Comparison of ENCODE assay signal across 9 mouse cellular contexts in the genomic region with DNA sequence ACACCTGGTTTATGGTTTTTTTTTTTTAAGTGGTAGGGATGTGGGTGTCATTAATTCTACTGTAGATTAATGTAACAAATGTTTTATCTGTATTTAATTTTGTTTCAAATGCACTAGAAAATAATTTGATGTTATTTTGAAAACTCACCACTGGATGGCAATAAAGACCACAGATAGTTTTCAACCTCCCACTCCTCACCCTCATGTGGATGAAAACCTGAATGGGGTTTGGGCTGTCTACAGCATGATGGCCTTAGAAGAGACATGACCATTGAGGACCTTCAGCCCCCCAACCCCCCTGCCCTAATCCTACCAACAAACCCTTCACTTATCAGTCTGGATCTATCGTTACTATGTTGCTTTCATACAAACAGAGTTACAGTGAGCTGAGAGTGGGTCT. TPM values are rescaled to one million over a fixed set of nuclear protein-coding genes. Genes with fewer than 3 reads are reported as not detected.
DNase-seq lines count a peak whose midpoint lies in the region; ATAC-seq lines count a peak whose summit lies in the region.
"Had no signal": no experiment of that assay in that cellular context is flagged by ENCODE, and none has a peak within 500 bp of the region (broad histone marks: within the 10 kb centered on the region; RNA-seq: fewer than 3 reads in every experiment).

No protein-coding gene starts in this region.

- H3K9ac ChIP-seq in limb, embryonic 12.5 days (replicated peaks) = no peak overlapping the region
- H3K9ac ChIP-seq in embryonic facial prominence, embryonic 14.5 days (ENCODE audit: low read depth, low read length) = no peak overlapping the region
- H3K9ac ChIP-seq in neural tube, embryonic 14.5 days (replicated peaks; ENCODE audit: low read depth, low read length) = no peak overlapping the region

- no peak for DNase-seq in frontal cortex, postnatal 36 days (ENCODE audit: low spot score in 2 of 2)
- no peak for DNase-seq in limb, embryonic 10.5 days (ENCODE audit: low spot score)
- peak; percentile 16 for DNase-seq in embryonic facial prominence, embryonic 14.5 days (ENCODE audit: low spot score)
- DNase-seq: adrenal gland, postnatal 25 days had no signal

- H3K36me3 ChIP-seq in limb, embryonic 12.5 days = no peaks in the 10 kb centered on the region
- H3K36me3 ChIP-seq in limb, embryonic 10.5 days = no peaks in the 10 kb centered on the region
- no peaks in the 10 kb centered on the region for H3K36me3 ChIP-seq in embryonic facial prominence, embryonic 14.5 days (ENCODE audit: control insufficient read depth, insufficient read depth, low read length)
- no peaks in the 10 kb centered on the region for H3K36me3 ChIP-seq in neural tube, embryonic 14.5 days (ENCODE audit: control insufficient read depth, insufficient read depth, low read length)

- no peaks in the 10 kb centered on the region for H3K9me3 ChIP-seq in limb, embryonic 12.5 days
- no peaks in the 10 kb centered on the region for H3K9me3 ChIP-seq in limb, embryonic 10.5 days (replicated peaks)
- H3K9me3 ChIP-seq in embryonic facial prominence, embryonic 14.5 days (ENCODE audit: control insufficient read depth, low read length) = no peaks in the 10 kb centered on the region
- H3K9me3 ChIP-seq in neural tube, embryonic 14.5 days (ENCODE audit: control insufficient read depth, low read length) = no peaks in the 10 kb centered on the region

- WGBS in limb, embryonic 12.5 days = 81% methylated on average over 1 of the region's 1 CpGs
- WGBS in limb, embryonic 10.5 days = 88% methylated on average over 1 of the region's 1 CpGs
- WGBS in embryonic facial prominence, embryonic 14.5 days = 87% methylated on average over 1 of the region's 1 CpGs
- 86% methylated on average over 1 of the region's 1 CpGs for WGBS in neural tube, embryonic 14.5 days

- peaks cover 5% of the 10 kb centered on the region; the same call in 1 of the 2 replicates for H3K27me3 ChIP-seq in limb, embryonic 12.5 days
- H3K27me3 ChIP-seq in limb, embryonic 10.5 days (ENCODE audit: low read depth, poor library complexity, severe bottlenecking) = peaks cover 6% of the 10 kb centered on the region; the same call in 1 of the 2 replicates
- H3K27me3 ChIP-seq in embryonic facial prominence, embryonic 14.5 days (replicated peaks; ENCODE audit: control insufficient read depth, insufficient read depth, low read length) = no peaks in the 10 kb centered on the region
- no peaks in the 10 kb centered on the region for H3K27me3 ChIP-seq in neural tube, embryonic 14.5 days (ENCODE audit: control insufficient read depth, insufficient read depth, low read length)

- no peak overlapping the region for H3K4me2 ChIP-seq in limb, embryonic 12.5 days
- H3K4me2 ChIP-seq in embryonic facial prominence, embryonic 14.5 days (ENCODE audit: low read depth, low read length) = no peak overlapping the region
- H3K4me2 ChIP-seq in neural tube, embryonic 14.5 days (ENCODE audit: low read depth, low read length) = no peak overlapping the region

- H3K4me1 ChIP-seq in limb, embryonic 12.5 days (replicated peaks) = no peaks in the 10 kb centered on the region
- H3K4me1 ChIP-seq in limb, embryonic 10.5 days = no peaks in the 10 kb centered on the region
- no peaks in the 10 kb centered on the region for H3K4me1 ChIP-seq in embryonic facial prominence, embryonic 14.5 days (ENCODE audit: control insufficient read depth, insufficient read depth, low read length)
- H3K4me1 ChIP-seq in neural tube, embryonic 14.5 days (ENCODE audit: control insufficient read depth, insufficient read depth, low read length) = no peaks in the 10 kb centered on the region

- peak; percentile 74; the same call in 1 of the 2 replicates for ATAC-seq in frontal cortex, adult (ENCODE audit: low TSS enrichment)
- ATAC-seq in limb, embryonic 12.5 days (ENCODE audit: insufficient number of reproducible peaks, insufficient read depth, low FRiP score, low TSS enrichment, low read depth) = 0 out of 2 replicates have a peak, but pooled peaks have one; percentile 67
- no peak for ATAC-seq in embryonic facial prominence, embryonic 14.5 days (ENCODE audit: low read depth)
- peak; percentile 71; the same call in 1 of the 2 replicates for ATAC-seq in neural tube, embryonic 14.5 days (ENCODE audit: low read depth)
- no peak for ATAC-seq in megakaryocyte progenitor cell, adult 5-6 weeks (replicated peaks; ENCODE audit: poor library complexity)
- ATAC-seq in erythroid progenitor cell, adult 5-6 weeks (replicated peaks; ENCODE audit: low FRiP score, poor library complexity, severe bottlenecking) = no peak

- no peak overlapping the region for H3K27ac ChIP-seq in limb, embryonic 12.5 days
- no peak overlapping the region for H3K27ac ChIP-seq in limb, embryonic 10.5 days
- no peak overlapping the region for H3K27ac ChIP-seq in embryonic facial prominence, embryonic 14.5 days (replicated peaks; ENCODE audit: low read depth, low read length)
- H3K27ac ChIP-seq in neural tube, embryonic 14.5 days (ENCODE audit: low read depth, low read length) = no peak overlapping the region

- no peak overlapping the region for H3K4me3 ChIP-seq in limb, embryonic 12.5 days (replicated peaks)
- no peak overlapping the region for H3K4me3 ChIP-seq in limb, embryonic 10.5 days
- H3K4me3 ChIP-seq in embryonic facial prominence, embryonic 14.5 days (ENCODE audit: low read depth, low read length) = no peak overlapping the region
- H3K4me3 ChIP-seq in neural tube, embryonic 14.5 days (ENCODE audit: low read depth, low read length) = no peak overlapping the region

RNA-seq across cellular contexts. Expression of a gene that starts 42.1 kb away (rescaled TPM):
- polyA plus RNA-seq in limb, embryonic 12.5 days (2016; fragmentation: Nextera tagmentation; extraction: Ambion mirVana) = 51.5 and 52.9 TPM in 2 replicates
- 59.7 and 61.5 TPM in 2 replicates for polyA plus RNA-seq in limb, embryonic 10.5 days (2016; fragmentation: Nextera tagmentation; extraction: Ambion mirVana)
- 60.9 and 64.3 TPM in 2 replicates for polyA plus RNA-seq in embryonic facial prominence, embryonic 14.5 days (2014; fragmentation: Nextera tagmentation; extraction: Ambion mirVana)
- polyA plus RNA-seq in neural tube, embryonic 14.5 days (2014; fragmentation: Nextera tagmentation; extraction: Ambion mirVana) = 30.6 and 40.1 TPM in 2 replicates
- total RNA-seq in megakaryocyte progenitor cell, adult 5-6 weeks (2015) = 66.5 and 77.0 TPM in 2 replicates
- total RNA-seq in megakaryocyte progenitor cell, adult 5-6 weeks (2017) = 177 and 181 TPM in 2 replicates
- 19.5 and 23.1 TPM in 2 replicates for total RNA-seq in erythroid progenitor cell, adult 5-6 weeks (2015; ENCODE audit: low replicate concordance)
- 42.1 and 46.1 TPM in 2 replicates for total RNA-seq in erythroid progenitor cell, adult 5-6 weeks (2017; ENCODE audit: low replicate concordance)

Comparison
In these comparisons a context has a peak if more than half of its experiments do, and no peak if none do; other contexts are left out.
1. ATAC-seq: peak in frontal cortex, adult (single experiment), limb, embryonic 12.5 days (single experiment) and neural tube, embryonic 14.5 days (single experiment); none in embryonic facial prominence, embryonic 14.5 days (single experiment), megakaryocyte progenitor cell, adult 5-6 weeks (single experiment) and erythroid progenitor cell, adult 5-6 weeks (single experiment).